Mouse (Mus musculus) ES-Bruce4 (cell line): ENCODE results near the gene Pip5k1b. TPM values are rescaled to one million over a fixed set of nuclear protein-coding genes. Genes with fewer than 3 reads are reported as not detected.

Experiments used
- H3K27ac ChIP-seq: 2 replicates; pipeline ENCODE4 v1.5.1; 2012; ENCODE audit warnings: low read length, inconsistent platforms; ENCODE audit not compliant: insufficient read depth
- H3K27me3 ChIP-seq: 2 replicates; pipeline ENCODE4 v1.6.1; 2012; ENCODE audit warnings: mild to moderate bottlenecking, low read length, inconsistent platforms; ENCODE audit not compliant: control insufficient read depth, poor library complexity, insufficient read depth, severe bottlenecking
- H3K36me3 ChIP-seq: 2 replicates; pipeline ENCODE4 v1.6.1; 2012; ENCODE audit warnings: inconsistent platforms, mild to moderate bottlenecking, low read length, moderate library complexity; ENCODE audit not compliant: control insufficient read depth, poor library complexity, insufficient read depth, severe bottlenecking
- H3K4me1 ChIP-seq: one replicate; pipeline ENCODE4 v1.8.1; 2011; ENCODE audit warnings: low read length; ENCODE audit not compliant: control insufficient read depth, insufficient read depth
- H3K4me3 ChIP-seq: 2 replicates; pipeline ENCODE4 v1.5.1; 2011; ENCODE audit warnings: low read depth, mild to moderate bottlenecking, low read length
- H3K9ac ChIP-seq: 2 replicates; pipeline ENCODE4 v1.6.1; 2012; ENCODE audit warnings: low read depth, mild to moderate bottlenecking, inconsistent platforms; ENCODE audit not compliant: poor library complexity, severe bottlenecking
- H3K9me3 ChIP-seq: replicated peaks from 2 replicates; pipeline ENCODE4 v1.6.1; 2012; ENCODE audit warnings: mild to moderate bottlenecking, low read length, inconsistent platforms; ENCODE audit not compliant: control insufficient read depth, poor library complexity, insufficient read depth, severe bottlenecking
- CTCF ChIP-seq: IDR thresholded peaks from one replicate; pipeline ENCODE4 v1.8.1; 2011; ENCODE audit warnings: low read depth, low read length
- EP300 ChIP-seq: IDR thresholded peaks from 2 replicates; pipeline ENCODE4 v1.6.1; 2011; ENCODE audit warnings: low read depth, low read length; ENCODE audit not compliant: insufficient read depth
- POLR2A ChIP-seq: IDR thresholded peaks from one replicate; pipeline ENCODE4 v1.8.1; 2011; ENCODE audit warnings: low read length; ENCODE audit not compliant: insufficient read depth
- polyA plus RNA-seq: library from polyadenylated mRNA; stranded (reverse); fragments of >200 nt; gene quantifications from 2 replicates; pipeline ENCODE4 v1.2.4, GENCODE M21; 2011; ENCODE audit warnings: low read depth; ENCODE audit not compliant: missing spikeins, insufficient read depth, insufficient read length

The Pip5k1b gene
- polyA plus RNA-seq, 1 experiment: 4.0 TPM

DNA sequence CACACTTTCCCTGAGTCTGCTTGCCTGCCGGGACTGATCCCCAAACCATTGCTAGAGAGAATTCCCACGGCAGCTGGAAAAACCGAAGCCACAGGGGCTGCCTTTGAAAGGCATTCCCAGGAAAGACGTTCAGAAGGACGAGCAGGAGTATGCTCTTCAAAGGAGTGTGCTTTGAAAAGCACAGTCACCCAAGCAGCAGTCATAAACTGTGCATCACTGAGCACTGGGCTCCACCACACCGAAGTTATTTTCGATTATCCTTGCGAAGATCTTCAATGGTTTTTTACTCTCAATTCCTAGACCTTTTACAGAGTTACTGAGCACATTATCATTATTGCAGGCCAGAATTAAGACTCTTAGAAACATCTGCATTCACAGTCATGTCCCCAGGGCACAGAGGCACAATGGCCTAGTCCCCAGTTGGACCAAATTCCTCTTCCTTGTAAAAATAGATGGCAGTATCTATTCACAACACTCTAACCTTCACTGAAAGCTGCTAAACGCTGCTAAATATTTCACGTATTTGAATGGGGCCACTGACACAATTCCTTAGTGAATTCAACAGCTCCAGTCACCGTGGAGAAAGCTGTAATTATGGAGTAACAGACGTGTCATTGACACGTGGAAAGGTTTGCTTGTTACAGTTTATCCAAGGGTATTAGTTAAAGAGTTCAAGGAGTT lies 47.4 kb downstream of the Pip5k1b start:
- Histone ChIP-seq H3K4me1 (no peaks in the 10 kb centered on the region), H3K27ac (no peak overlapping the region), H3K27me3 (no peaks in the 10 kb centered on the region), H3K36me3 (no peaks in the 10 kb centered on the region), H3K4me3 (no peak overlapping the region), H3K9ac (no peak overlapping the region), H3K9me3 (no peaks in the 10 kb centered on the region)
- TF ChIP-seq EP300 (no peak), POLR2A (no peak), CTCF (no peak)

DNA sequence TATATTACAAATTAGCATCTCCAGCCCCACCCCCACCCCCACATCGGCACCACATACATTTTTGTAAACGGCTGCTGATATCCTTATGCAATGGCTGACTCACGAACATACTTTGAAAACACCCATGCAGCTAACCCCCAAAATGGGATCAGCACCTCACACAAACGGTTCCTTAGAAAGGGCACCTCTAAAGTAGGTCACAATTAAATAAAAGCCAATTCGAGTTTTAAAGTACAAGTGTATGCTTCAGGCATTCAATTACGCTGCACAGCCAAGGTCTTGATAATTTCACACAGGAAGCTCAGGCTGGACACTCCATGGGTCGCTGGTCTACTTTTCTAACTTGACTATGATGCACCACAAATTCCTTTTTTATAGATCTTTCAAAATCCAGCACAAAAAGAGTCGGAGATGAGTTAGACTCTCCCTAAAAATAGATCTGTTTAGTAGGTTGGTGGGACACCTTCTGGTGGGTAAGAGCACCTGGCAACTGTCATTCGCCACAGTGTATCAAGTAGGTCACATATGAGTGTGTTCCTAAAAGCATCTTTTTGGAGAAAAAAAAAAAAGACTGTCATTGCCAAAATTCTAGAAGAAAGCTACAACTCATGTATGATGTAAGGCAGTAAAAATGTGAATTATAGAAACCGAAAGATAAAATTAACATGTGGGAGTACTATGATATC lies 52.8 kb downstream of the Pip5k1b start:
- Histone ChIP-seq H3K27ac (no peak overlapping the region), H3K36me3 (no peaks in the 10 kb centered on the region), H3K4me1 (no peaks in the 10 kb centered on the region), H3K9ac (no peak overlapping the region), H3K4me3 (no peak overlapping the region), H3K27me3 (no peaks in the 10 kb centered on the region; the same call in 1 of the 2 replicates), H3K9me3 (no peaks in the 10 kb centered on the region)
- no peak for TF ChIP-seq POLR2A
- TF ChIP-seq EP300: no peak
- TF ChIP-seq CTCF: no peak

DNA sequence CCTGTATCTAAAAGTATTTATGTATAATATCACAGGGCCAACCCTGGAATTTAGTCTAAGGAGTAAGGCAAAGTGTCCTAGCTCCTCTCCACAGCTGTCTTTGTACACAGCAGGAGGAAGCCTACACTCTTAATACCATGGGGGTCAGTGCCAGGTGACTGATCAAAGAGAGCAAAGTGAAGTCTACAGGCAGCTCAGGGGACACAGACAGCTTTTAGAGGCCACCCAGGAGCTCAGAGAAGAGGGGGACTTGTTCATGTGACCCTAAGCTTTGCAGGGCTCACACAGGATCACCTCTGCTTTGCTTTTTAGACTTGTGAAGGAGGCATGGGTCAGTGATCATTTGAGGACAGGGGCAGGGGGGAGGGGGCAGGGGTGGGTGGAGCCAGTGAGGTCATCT lies 54.1 kb downstream of the Pip5k1b start:
- no peaks in the 10 kb centered on the region; the same call in 1 of the 2 replicates for H3K27me3 ChIP-seq
- H3K9ac ChIP-seq: no peak overlapping the region
- no peaks in the 10 kb centered on the region for H3K9me3 ChIP-seq
- H3K4me3 ChIP-seq: no peak overlapping the region
- no peaks in the 10 kb centered on the region for H3K36me3 ChIP-seq
- no peaks in the 10 kb centered on the region for H3K4me1 ChIP-seq
- TF ChIP-seq POLR2A (no peak), CTCF (no peak), EP300 (no peak)
- no peak overlapping the region for H3K27ac ChIP-seq

DNA sequence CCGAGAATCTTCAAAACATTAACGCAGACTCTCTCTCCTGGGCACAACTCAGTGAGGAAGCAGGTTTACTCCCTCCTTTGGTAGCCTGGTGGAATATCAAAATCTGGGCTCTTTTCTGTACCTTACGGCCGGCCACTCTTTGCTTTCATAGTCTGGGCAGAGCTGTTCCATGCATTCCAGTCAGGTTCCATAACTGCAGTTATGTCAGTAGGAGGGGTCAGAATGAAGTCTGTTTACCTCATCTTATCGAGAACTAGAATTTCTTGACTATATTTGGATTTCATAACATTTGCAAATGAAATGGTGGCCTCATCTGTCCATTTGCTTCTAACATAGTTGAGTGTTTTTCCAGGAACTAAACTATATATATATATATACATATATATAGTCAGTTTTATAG lies 55.2 kb downstream of the Pip5k1b start:
- no peaks in the 10 kb centered on the region for H3K36me3 ChIP-seq
- no peaks in the 10 kb centered on the region; the same call in 1 of the 2 replicates for H3K27me3 ChIP-seq
- no peak overlapping the region for H3K4me3 ChIP-seq
- TF ChIP-seq CTCF (no peak), POLR2A (no peak), EP300 (no peak)
- H3K9ac ChIP-seq: no peak overlapping the region
- no peak overlapping the region for H3K27ac ChIP-seq
- no peaks in the 10 kb centered on the region for H3K9me3 ChIP-seq
- H3K4me1 ChIP-seq: no peaks in the 10 kb centered on the region

DNA sequence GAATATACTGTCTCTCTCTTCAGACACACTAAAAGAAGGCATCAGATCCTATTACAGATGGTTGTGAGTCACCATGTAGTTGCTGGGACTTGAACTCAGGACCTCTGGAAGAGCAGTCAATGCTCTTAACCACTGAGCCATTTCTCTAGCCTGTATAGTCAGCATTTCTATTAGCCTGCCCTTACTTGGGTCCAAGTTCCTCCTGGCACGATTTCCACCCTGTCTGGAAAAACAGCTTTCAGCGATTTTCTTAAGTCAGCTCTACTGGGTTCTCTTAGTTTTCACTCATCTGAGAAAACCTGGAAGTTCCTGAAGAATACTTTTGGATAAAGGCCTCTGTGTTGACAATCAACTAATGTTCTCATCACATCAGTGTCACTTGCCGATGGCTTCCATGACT lies 56.4 kb downstream of the Pip5k1b start:
- Histone ChIP-seq H3K4me3 (no peak overlapping the region), H3K4me1 (no peaks in the 10 kb centered on the region), H3K9me3 (no peaks in the 10 kb centered on the region), H3K27ac (no peak overlapping the region), H3K9ac (no peak overlapping the region), H3K36me3 (no peaks in the 10 kb centered on the region), H3K27me3 (no peaks in the 10 kb centered on the region; the same call in 1 of the 2 replicates)
- TF ChIP-seq EP300 (no peak), POLR2A (no peak), CTCF (no peak)

DNA sequence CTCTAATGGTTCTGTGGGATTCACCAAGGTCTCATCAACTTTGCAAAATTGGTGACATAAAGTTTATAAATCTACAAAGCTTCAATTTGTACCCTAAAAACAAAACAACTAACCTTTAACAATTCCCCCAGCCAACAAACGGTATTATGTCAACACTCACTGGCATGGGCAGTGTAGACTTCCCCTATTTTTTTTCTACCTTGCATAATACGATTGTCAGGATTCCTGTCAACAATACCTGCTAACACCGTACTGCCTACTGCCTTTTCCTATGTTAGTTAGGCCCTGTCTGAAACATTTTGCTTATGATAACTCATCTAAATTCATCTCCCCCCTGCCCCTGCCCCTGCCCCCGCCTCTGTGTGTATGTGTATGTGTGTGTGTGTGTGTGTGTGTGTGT lies 61.8 kb downstream of the Pip5k1b start:
- Histone ChIP-seq H3K9ac (no peak overlapping the region), H3K4me3 (no peak overlapping the region), H3K36me3 (no peaks in the 10 kb centered on the region), H3K4me1 (peaks cover 3% of the 10 kb centered on the region), H3K27me3 (no peaks in the 10 kb centered on the region), H3K9me3 (no peaks in the 10 kb centered on the region), H3K27ac (no peak overlapping the region)
- TF ChIP-seq CTCF (no peak), EP300 (no peak), POLR2A (no peak)
